Mouse (Mus musculus) limb, embryonic 15.5 days (tissue): ENCODE data around the gene Spata2l. TPM values are rescaled to one million over a fixed set of nuclear protein-coding genes. Genes with fewer than 3 reads are reported as not detected.
A peak's percentile ranks its signal among the peaks of the same experiment; 100 is the strongest.
"Not testable (repeated sequence)": the region's sequence is repeated elsewhere in the genome, so short reads cannot be mapped to it uniquely, and the experiment has no call there.

Source experiments
- ATAC-seq: fragments of 200-750 bp; cut with Nextera tagmentation; 2 replicates; pipeline ENCODE4 v1.8.0; 2017; ENCODE audit warnings: low read depth, moderate TSS enrichment; ENCODE audit not compliant: insufficient number of reproducible peaks, low FRiP score, low TSS enrichment
- H3K27ac ChIP-seq: fragments of 300-500 bp; sonication (generic); 2 replicates; pipeline ENCODE4 v1.5.1; 2015; ENCODE audit warnings: moderate library complexity, mild to moderate bottlenecking, inconsistent platforms
- H3K27me3 ChIP-seq: fragments of 300-500 bp; sonication (generic); 2 replicates; pipeline ENCODE4 v1.6.1; 2015; ENCODE audit warnings: inconsistent platforms
- H3K36me3 ChIP-seq: fragments of 300-500 bp; sonication (generic); 2 replicates; pipeline ENCODE4 v1.6.1; 2015; ENCODE audit warnings: inconsistent platforms
- H3K4me1 ChIP-seq: fragments of 300-500 bp; sonication (generic); 2 replicates; pipeline ENCODE4 v1.6.1; 2015; ENCODE audit warnings: inconsistent platforms
- H3K4me2 ChIP-seq: fragments of 300-500 bp; sonication (generic); 2 replicates; pipeline ENCODE4 v1.6.1; 2015; ENCODE audit warnings: mild to moderate bottlenecking, inconsistent platforms
- H3K4me3 ChIP-seq: fragments of 300-500 bp; sonication (generic); 2 replicates; pipeline ENCODE4 v1.5.1; 2015; ENCODE audit warnings: mild to moderate bottlenecking, inconsistent platforms
- H3K9ac ChIP-seq: fragments of 300-500 bp; sonication (generic); 2 replicates; pipeline ENCODE4 v1.6.1; 2015; ENCODE audit warnings: inconsistent platforms
- H3K9me3 ChIP-seq: fragments of 300-500 bp; sonication (generic); 2 replicates; pipeline ENCODE4 v1.6.1; 2016; ENCODE audit warnings: inconsistent platforms
- WGBS: fragments of 180-500 bp; shearing (Covaris S2); methylation state at CpG from one replicate; pipeline ENCODE4 v1.1.7; 2015; 5-methylcytosine and 5-hydroxymethylcytosine counted together
- polyA plus RNA-seq: library from polyadenylated mRNA; unstranded; fragments of >200 nt; fragmentation: Nextera tagmentation; extraction: Ambion mirVana; gene quantifications from 2 replicates; pipeline ENCODE4 v1.2.1, GENCODE M21; 2015

The Spata2l gene
- 5.6 and 5.9 TPM in 2 replicates for polyA plus RNA-seq

GRCm38 (mm10) chr8:123235520-123236497 lies at the start of gene Spata2l:
TSS of gene Spata2l (minus strand) at chr8:123236233.
- peak; percentile 70 for ATAC-seq
- peaks cover 29% of the 10 kb centered on the region for H3K4me1 ChIP-seq
- H3K9ac ChIP-seq = peak within 1 kb of the TSS; percentile 51
- no peak within 1 kb of the TSS for H3K27ac ChIP-seq
- peak within 1 kb of the TSS; percentile 54 for H3K4me3 ChIP-seq
- H3K4me2 ChIP-seq = peak within 1 kb of the TSS; percentile 94
- no peaks in the 10 kb centered on the region for H3K36me3 ChIP-seq
- no peaks in the 10 kb centered on the region for H3K9me3 ChIP-seq
- WGBS = 2% methylated on average over 57 of the region's 57 CpGs
- peaks cover 32% of the 10 kb centered on the region for H3K27me3 ChIP-seq

- Histone ChIP-seq H3K4me3 (no peak overlapping the region), H3K4me2 (no peak overlapping the region), H3K9me3 (no peaks in the 10 kb centered on the region), H3K9ac (no peak overlapping the region), H3K36me3 (peaks cover 36% of the 10 kb centered on the region), H3K27me3 (no peaks in the 10 kb centered on the region), H3K27ac (no peak overlapping the region), H3K4me1 (no peaks in the 10 kb centered on the region)
- WGBS = 92% methylated on average over 5 of the region's 5 CpGs
- no peak for ATAC-seq
Measured at GRCm38 (mm10) chr8:123284493-123284892, 48.5 kb upstream of the Spata2l start.

- Histone ChIP-seq H3K9me3 (no peaks in the 10 kb centered on the region), H3K27me3 (no peaks in the 10 kb centered on the region), H3K4me1 (no peaks in the 10 kb centered on the region), H3K36me3 (peaks cover 35% of the 10 kb centered on the region), H3K4me3 (no peak overlapping the region), H3K9ac (no peak overlapping the region), H3K4me2 (no peak overlapping the region), H3K27ac (no peak overlapping the region)
- no peak for ATAC-seq
- 84% methylated on average over 7 of the region's 7 CpGs for WGBS
Measured at GRCm38 (mm10) chr8:123283991-123284390, 48.0 kb upstream of the Spata2l start.

GRCm38 (mm10) chr8:123282994-123283393 lies 47.0 kb upstream of the Spata2l start:
- H3K4me2 ChIP-seq, ATAC-seq, H3K4me3 ChIP-seq, H3K9me3 ChIP-seq, H3K27me3 ChIP-seq, H3K9ac ChIP-seq, H3K4me1 ChIP-seq, H3K27ac ChIP-seq: not testable (repeated sequence)
- H3K36me3 ChIP-seq = peaks cover 27% of the 10 kb centered on the region
- 87% methylated on average over 5 of the region's 6 CpGs for WGBS

GRCm38 (mm10) chr8:123280302-123281094 lies 44.5 kb upstream of the Spata2l start:
- WGBS = 83% methylated on average over 13 of the region's 13 CpGs
- Histone ChIP-seq H3K4me3 (no peak overlapping the region), H3K4me1 (no peaks in the 10 kb centered on the region), H3K9ac (no peak overlapping the region), H3K36me3 (peaks cover 19% of the 10 kb centered on the region), H3K9me3 (no peaks in the 10 kb centered on the region), H3K27ac (no peak overlapping the region), H3K27me3 (no peaks in the 10 kb centered on the region), H3K4me2 (no peak overlapping the region)
- ATAC-seq = no peak

GRCm38 (mm10) chr8:123279828-123280227 lies 43.8 kb upstream of the Spata2l start:
- Histone ChIP-seq H3K4me1 (no peaks in the 10 kb centered on the region), H3K9me3 (no peaks in the 10 kb centered on the region), H3K4me3 (no peak overlapping the region), H3K4me2 (no peak overlapping the region), H3K36me3 (peaks cover 23% of the 10 kb centered on the region), H3K9ac (no peak overlapping the region), H3K27ac (no peak overlapping the region), H3K27me3 (no peaks in the 10 kb centered on the region)
- 88% methylated on average over 4 of the region's 4 CpGs for WGBS
- no peak for ATAC-seq

- Histone ChIP-seq H3K9me3 (no peaks in the 10 kb centered on the region), H3K4me2 (no peak overlapping the region), H3K9ac (no peak overlapping the region), H3K4me1 (no peaks in the 10 kb centered on the region), H3K36me3 (peaks cover 23% of the 10 kb centered on the region), H3K27me3 (no peaks in the 10 kb centered on the region), H3K27ac (no peak overlapping the region), H3K4me3 (no peak overlapping the region)
- ATAC-seq = no peak
- WGBS = 75% methylated on average over 7 of the region's 7 CpGs
Measured at GRCm38 (mm10) chr8:123278445-123278844, 42.4 kb upstream of the Spata2l start.

- H3K36me3 ChIP-seq = peaks cover 4% of the 10 kb centered on the region; the same call in 1 of the 2 replicates
- no peak overlapping the region for H3K9ac ChIP-seq
- H3K27ac ChIP-seq = no peak overlapping the region
- H3K9me3 ChIP-seq = no peaks in the 10 kb centered on the region
- H3K4me1 ChIP-seq = no peaks in the 10 kb centered on the region
- H3K4me2 ChIP-seq = no peak overlapping the region
- H3K4me3 ChIP-seq = no peak overlapping the region
- no peak for ATAC-seq
- no peaks in the 10 kb centered on the region for H3K27me3 ChIP-seq
- 91% methylated on average over 12 of the region's 12 CpGs for WGBS
Measured at GRCm38 (mm10) chr8:123275096-123275495, 39.1 kb upstream of the Spata2l start.

- H3K36me3 ChIP-seq = peaks cover 10% of the 10 kb centered on the region
- H3K27me3 ChIP-seq = no peaks in the 10 kb centered on the region
- no peak for ATAC-seq
- no peak overlapping the region for H3K27ac ChIP-seq
- WGBS = 88% methylated on average over 5 of the region's 5 CpGs
- H3K4me2 ChIP-seq = no peak overlapping the region
- no peak overlapping the region for H3K4me3 ChIP-seq
- H3K4me1 ChIP-seq = no peaks in the 10 kb centered on the region
- no peaks in the 10 kb centered on the region for H3K9me3 ChIP-seq
- H3K9ac ChIP-seq = no peak overlapping the region
Measured at GRCm38 (mm10) chr8:123274447-123274846, 38.4 kb upstream of the Spata2l start.

GRCm38 (mm10) chr8:123271901-123272300 lies 35.9 kb upstream of the Spata2l start:
- Histone ChIP-seq H3K27me3 (no peaks in the 10 kb centered on the region), H3K9ac (no peak overlapping the region), H3K27ac (no peak overlapping the region), H3K4me3 (no peak overlapping the region), H3K4me2 (no peak overlapping the region), H3K9me3 (no peaks in the 10 kb centered on the region), H3K36me3 (peaks cover 36% of the 10 kb centered on the region), H3K4me1 (no peaks in the 10 kb centered on the region)
- no peak for ATAC-seq
- 79% methylated on average over 4 of the region's 4 CpGs for WGBS

GRCm38 (mm10) chr8:123271147-123271546 lies 35.1 kb upstream of the Spata2l start:
- no peak for ATAC-seq
- Histone ChIP-seq H3K36me3 (peaks cover 43% of the 10 kb centered on the region), H3K4me3 (no peak overlapping the region), H3K27me3 (no peaks in the 10 kb centered on the region), H3K9ac (no peak overlapping the region), H3K27ac (no peak overlapping the region), H3K4me1 (no peaks in the 10 kb centered on the region), H3K9me3 (no peaks in the 10 kb centered on the region), H3K4me2 (no peak overlapping the region)
- 83% methylated on average over 10 of the region's 10 CpGs for WGBS
